Mouse (Mus musculus) myocyte (in vitro differentiated cells): ENCODE results near the gene Mtif2. TPM values are rescaled to one million over a fixed set of nuclear protein-coding genes. Genes with fewer than 3 reads are reported as not detected.
A peak's percentile ranks its signal among the peaks of the same experiment; 100 is the strongest.

Source experiments
- H3K27me3 ChIP-seq: one replicate; pipeline ENCODE4 v1.6.1; 2011; ENCODE audit not compliant: control insufficient read depth, insufficient read depth, insufficient read length
- H3K36me3 ChIP-seq: one replicate; pipeline ENCODE4 v1.6.1; 2011; ENCODE audit not compliant: control insufficient read depth, insufficient read depth
- H3K4me2 ChIP-seq: one replicate; pipeline ENCODE4 v1.6.1; 2011; ENCODE audit warnings: low read depth, control low read depth
- H3K4me3 ChIP-seq: one replicate; pipeline ENCODE4 v1.5.1; 2011; ENCODE audit warnings: mild to moderate bottlenecking, control low read depth, moderate library complexity
- H3K79me2 ChIP-seq: one replicate; pipeline ENCODE4 v1.6.1; 2011; ENCODE audit not compliant: control insufficient read depth, insufficient read depth
- H3ac ChIP-seq: one replicate; pipeline ENCODE4 v1.6.1; 2011; ENCODE audit not compliant: control insufficient read depth, insufficient read length
- CEBPB ChIP-seq: IDR thresholded peaks from 2 replicates; pipeline ENCODE4 v1.6.1; 2011; ENCODE audit warnings: mild to moderate bottlenecking, moderate library complexity; ENCODE audit not compliant: poor library complexity, insufficient read depth, severe bottlenecking
- E2F4 ChIP-seq: IDR thresholded peaks from one replicate; pipeline ENCODE4 v1.6.1; 2011; ENCODE audit warnings: mild to moderate bottlenecking, control low read depth, moderate library complexity; ENCODE audit not compliant: insufficient read depth
- MAX ChIP-seq: IDR thresholded peaks from one replicate; pipeline ENCODE4 v1.6.1; 2011; ENCODE audit warnings: low read depth, mild to moderate bottlenecking, control low read depth
- MYOD1 ChIP-seq, 3 experiments: IDR thresholded peaks; one replicate each; pipeline ENCODE4 v1.6.1; 2011; ENCODE audit warnings: control low read depth in 2 of 3, low read depth in 2 of 3, mild to moderate bottlenecking in 2 of 3, moderate library complexity in 1 of 3; ENCODE audit not compliant: insufficient read length in 2 of 3, control insufficient read depth in 1 of 3
- MYOG ChIP-seq, 3 experiments: IDR thresholded peaks; one replicate each; pipeline ENCODE4 v1.6.1; 2011; ENCODE audit warnings: control low read depth in 2 of 3, low read depth in 2 of 3, mild to moderate bottlenecking in 2 of 3; ENCODE audit not compliant: insufficient read length in 2 of 3, control insufficient read depth in 1 of 3, insufficient read depth in 1 of 3
- POLR2A ChIP-seq: IDR thresholded peaks from one replicate; pipeline ENCODE4 v1.6.1; 2011; ENCODE audit warnings: low read depth, mild to moderate bottlenecking, control low read depth, moderate library complexity; ENCODE audit not compliant: insufficient read length
- POLR2AphosphoS2 ChIP-seq: IDR thresholded peaks from one replicate; pipeline ENCODE4 v1.6.1; 2011; ENCODE audit warnings: low read depth, control low read depth; ENCODE audit not compliant: insufficient read length
- REST ChIP-seq: IDR thresholded peaks from one replicate; pipeline ENCODE4 v1.6.1; 2011; ENCODE audit warnings: mild to moderate bottlenecking, control low read depth, moderate library complexity; ENCODE audit not compliant: insufficient read depth, insufficient read length
- SRF ChIP-seq: IDR thresholded peaks from one replicate; pipeline ENCODE4 v1.6.1; 2011; ENCODE audit warnings: low read depth; ENCODE audit not compliant: control insufficient read depth, insufficient read length
- TCF12 ChIP-seq: IDR thresholded peaks from one replicate; pipeline ENCODE4 v1.6.1; 2011; ENCODE audit warnings: mild to moderate bottlenecking, control low read depth; ENCODE audit not compliant: poor library complexity, insufficient read depth, severe bottlenecking
- TCF3 ChIP-seq: IDR thresholded peaks from one replicate; pipeline ENCODE4 v1.6.1; 2011; ENCODE audit warnings: low read depth, control low read depth; ENCODE audit not compliant: insufficient read length
- USF1 ChIP-seq: IDR thresholded peaks from one replicate; pipeline ENCODE4 v1.6.1; 2011; ENCODE audit warnings: low read depth, mild to moderate bottlenecking, control low read depth, moderate library complexity
- polyA plus RNA-seq: library from polyadenylated mRNA; unstranded; fragments of >200 nt; fragmentation: generic; extraction: Trizol; gene quantifications from one replicate; pipeline ENCODE4 v1.2.1, GENCODE M21; 2012; ENCODE audit warnings: missing spikeins

Gene Mtif2
- polyA plus RNA-seq, result 7.5 TPM

DNA sequence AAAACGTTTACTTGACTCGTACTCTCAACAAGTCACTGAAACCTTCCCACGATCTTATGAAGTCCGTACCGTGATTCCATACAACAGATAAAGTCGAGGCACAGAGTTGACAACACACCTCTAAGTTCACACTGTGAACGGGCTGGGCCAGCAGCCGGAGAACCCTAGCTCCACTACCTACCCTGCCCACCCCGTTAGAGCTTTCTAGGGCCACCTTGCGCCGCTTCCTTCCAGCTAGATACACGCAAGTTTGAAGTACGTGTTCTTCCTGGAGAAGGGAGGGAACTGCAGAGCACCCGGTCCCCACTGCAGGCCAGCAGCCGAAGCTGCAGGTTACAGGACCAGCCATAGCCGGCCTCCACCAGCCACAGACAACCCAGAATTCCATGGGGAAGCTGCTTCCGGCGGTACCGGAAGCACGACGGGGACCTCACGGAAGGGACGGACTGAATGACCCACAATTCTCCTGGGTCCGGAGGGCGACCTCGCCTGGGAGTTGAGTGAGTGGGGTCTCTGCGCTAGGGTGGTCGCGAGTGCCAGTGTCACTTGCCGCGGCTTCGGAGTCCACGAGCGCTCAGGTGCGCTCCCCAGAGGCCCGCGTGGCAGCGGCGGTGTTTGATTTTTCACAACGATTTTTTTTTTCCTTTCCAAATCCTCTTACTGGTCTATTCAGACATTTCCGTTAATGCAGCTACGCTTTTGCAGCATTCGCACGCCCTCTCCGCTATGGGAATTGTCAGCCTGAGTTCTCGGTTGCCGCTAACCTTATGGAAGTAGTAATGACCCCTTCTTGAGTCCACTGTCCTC is at the start of gene Mtif2:
Gene Mtif2, plus strand, starts transcription at position 421 of the 807 bp plus-strand sequence.
- peaks cover 9% of the 10 kb centered on the region for H3K36me3 ChIP-seq
- peak within 1 kb of the TSS; percentile 82 for H3K4me3 ChIP-seq
- H3K27me3 ChIP-seq, result no peaks in the 10 kb centered on the region
- TF ChIP-seq POLR2A (peak; percentile 83), TCF12 (no peak), POLR2AphosphoS2 (peak; percentile 93), MYOD1 (IDR thresholded peaks at IDR 0.05; ENCODE audit: control insufficient read depth in 1 of 3, insufficient read length in 2 of 3, low read depth in 2 of 3) (peak in 1 of 3 experiments; percentile 18)
- peaks cover 20% of the 10 kb centered on the region for H3K79me2 ChIP-seq
- H3K4me2 ChIP-seq, result peak within 1 kb of the TSS; percentile 90
- peak within 1 kb of the TSS; percentile 30 for H3ac ChIP-seq

DNA sequence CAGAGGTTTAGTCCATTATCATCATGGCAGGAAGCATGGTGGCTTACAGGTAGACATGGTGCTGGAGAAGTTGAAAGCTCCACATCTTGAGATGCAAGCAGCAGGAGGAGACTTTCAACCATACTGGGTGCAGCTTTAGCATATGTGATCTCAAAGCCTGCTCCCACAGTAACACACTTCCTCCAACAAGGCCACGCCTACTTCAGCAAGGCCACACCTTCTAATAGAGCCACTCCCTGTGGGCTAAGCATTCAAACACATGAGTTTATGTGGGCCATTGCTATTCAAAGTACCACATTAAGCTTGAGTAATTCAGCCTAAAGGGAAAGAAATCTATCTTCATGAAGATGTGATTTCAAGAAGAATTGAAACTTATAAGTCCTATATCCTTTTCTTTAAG is 33.1 kb upstream of the Mtif2 start:
- Histone ChIP-seq H3K27me3 (no peaks in the 10 kb centered on the region), H3K79me2 (no peaks in the 10 kb centered on the region), H3K36me3 (peaks cover 13% of the 10 kb centered on the region), H3ac (no peak overlapping the region), H3K4me3 (no peak overlapping the region), H3K4me2 (no peak overlapping the region)
- TF ChIP-seq TCF12, result no peak
- no peak for TF ChIP-seq REST
- no peak for TF ChIP-seq MYOD1 (IDR thresholded peaks at IDR 0.05; ENCODE audit: control insufficient read depth in 1 of 3, insufficient read length in 2 of 3, low read depth in 2 of 3)
- TF ChIP-seq E2F4, result no peak
- TF ChIP-seq CEBPB, result no peak
- no peak for TF ChIP-seq USF1
- no peak for TF ChIP-seq MAX
- TF ChIP-seq TCF3, result no peak
- TF ChIP-seq POLR2A, result no peak
- TF ChIP-seq MYOG (IDR thresholded peaks at IDR 0.05; ENCODE audit: control insufficient read depth in 1 of 3, insufficient read depth in 1 of 3, insufficient read length in 2 of 3, low read depth in 2 of 3), result no peak
- TF ChIP-seq POLR2AphosphoS2, result no peak
- no peak for TF ChIP-seq SRF

DNA sequence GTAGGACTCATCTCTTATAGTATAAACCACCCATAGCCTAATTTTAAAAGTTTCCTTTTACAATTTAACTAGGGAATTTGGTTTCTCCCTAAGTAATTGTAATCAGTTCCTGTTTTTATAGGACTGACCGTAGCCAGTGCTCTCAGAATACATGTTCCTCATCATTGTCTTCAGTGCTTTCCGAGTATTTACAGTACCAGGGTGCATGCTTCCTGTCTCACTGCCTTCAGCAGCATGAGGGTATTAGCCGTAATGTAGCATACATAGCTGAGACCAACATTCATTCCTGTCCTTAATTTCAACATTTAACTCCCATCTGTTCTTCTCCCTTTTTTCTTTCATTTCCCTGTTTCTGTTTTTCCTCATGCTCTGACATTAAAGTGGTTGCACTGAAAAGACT is 29.2 kb upstream of the Mtif2 start:
- Histone ChIP-seq H3K4me3 (no peak overlapping the region), H3K27me3 (no peaks in the 10 kb centered on the region), H3K36me3 (peaks cover 24% of the 10 kb centered on the region), H3K79me2 (no peaks in the 10 kb centered on the region), H3K4me2 (no peak overlapping the region), H3ac (no peak overlapping the region)
- TF ChIP-seq TCF3 (no peak), E2F4 (no peak), REST (no peak)

DNA sequence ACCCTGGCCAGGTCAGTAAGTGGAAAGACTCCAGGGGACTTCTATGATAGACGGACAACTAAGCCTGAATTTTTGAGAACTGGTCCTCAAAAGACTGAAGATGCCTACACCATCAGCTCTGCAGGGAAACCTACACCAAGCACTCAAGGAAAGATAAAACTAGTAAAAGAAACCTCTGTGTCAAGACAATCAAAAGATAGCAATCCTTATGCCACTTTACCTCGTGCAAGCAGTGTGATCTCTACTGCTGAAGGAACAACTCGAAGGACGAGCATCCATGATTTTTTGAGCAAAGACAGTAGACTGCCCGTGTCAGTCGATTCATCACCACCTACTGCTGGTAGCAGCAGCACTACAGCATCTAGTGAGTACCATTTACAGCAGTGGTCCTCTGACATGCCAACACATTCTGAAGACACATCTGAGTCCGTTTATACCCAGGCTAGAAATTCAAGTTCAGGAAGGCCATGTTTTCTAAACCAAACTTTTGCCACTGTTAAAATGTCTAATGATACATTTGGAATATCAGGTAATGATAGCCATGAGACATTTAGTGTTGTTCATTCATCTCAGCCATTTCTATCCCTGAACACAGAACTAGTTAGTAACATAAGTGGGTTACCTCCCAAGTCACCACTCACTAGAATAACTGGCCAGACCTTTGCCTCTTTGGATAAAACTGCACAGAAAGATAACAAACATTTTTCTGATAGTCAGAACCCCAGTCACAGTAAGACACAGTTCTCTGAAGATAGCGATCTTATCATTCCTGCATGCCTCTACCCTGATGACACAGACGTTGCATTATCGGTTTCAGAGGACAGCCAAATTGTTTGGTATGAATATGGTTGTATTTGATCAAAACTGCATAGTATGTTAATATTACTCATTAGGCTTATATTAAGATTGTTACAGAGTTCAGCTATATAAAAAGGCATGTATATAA is 22.0 kb upstream of the Mtif2 start:
- Histone ChIP-seq H3K4me3 (no peak overlapping the region), H3ac (no peak overlapping the region), H3K36me3 (peaks cover 26% of the 10 kb centered on the region), H3K4me2 (no peak overlapping the region), H3K27me3 (no peaks in the 10 kb centered on the region), H3K79me2 (no peaks in the 10 kb centered on the region)
- TF ChIP-seq POLR2AphosphoS2 (no peak), MAX (no peak), SRF (no peak), CEBPB (no peak), TCF12 (no peak), TCF3 (no peak), MYOD1 (IDR thresholded peaks at IDR 0.05; ENCODE audit: control insufficient read depth in 1 of 3, insufficient read length in 2 of 3, low read depth in 2 of 3) (no peak), MYOG (IDR thresholded peaks at IDR 0.05; ENCODE audit: control insufficient read depth in 1 of 3, insufficient read depth in 1 of 3, insufficient read length in 2 of 3, low read depth in 2 of 3) (no peak)
